Mouse (Mus musculus) embryonic facial prominence, embryonic 11.5 days (tissue): ENCODE data around the gene Pold1. TPM values are rescaled to one million over a fixed set of nuclear protein-coding genes. Genes with fewer than 3 reads are reported as not detected.

Experiments used
- ATAC-seq: fragments of 200-750 bp; cut with Nextera tagmentation; replicated peaks from 2 replicates; pipeline ENCODE4 v1.8.0; 2017; ENCODE audit warnings: low read depth; ENCODE audit not compliant: insufficient number of reproducible peaks, low FRiP score, low TSS enrichment
- DNase-seq: peaks from one replicate; pipeline ENCODE4 v3.0.0-alpha.2; 2015; ENCODE audit warnings: low spot score
- H3K27ac ChIP-seq: fragments of 300-500 bp; sonication (generic); replicated peaks from 2 replicates; pipeline ENCODE4 v1.5.1; 2014; ENCODE audit warnings: mild to moderate bottlenecking, low read depth, low read length, control low read depth
- H3K27me3 ChIP-seq: fragments of 300-500 bp; sonication (generic); 2 replicates; pipeline ENCODE4 v1.6.1; 2014; ENCODE audit warnings: mild to moderate bottlenecking, low read length, moderate library complexity, mixed read lengths; ENCODE audit not compliant: control insufficient read depth, insufficient read depth
- H3K36me3 ChIP-seq: fragments of 300-500 bp; sonication (generic); replicated peaks from 2 replicates; pipeline ENCODE4 v1.6.1; 2014; ENCODE audit warnings: low read depth, mild to moderate bottlenecking, low read length, moderate library complexity, mixed read lengths; ENCODE audit not compliant: control insufficient read depth, insufficient read depth
- H3K4me1 ChIP-seq: fragments of 300-500 bp; sonication (generic); 2 replicates; pipeline ENCODE4 v1.6.1; 2014; ENCODE audit warnings: low read length, mixed read lengths; ENCODE audit not compliant: control insufficient read depth, insufficient read depth
- H3K4me2 ChIP-seq: fragments of 300-500 bp; sonication (generic); 2 replicates; pipeline ENCODE4 v1.6.1; 2014; ENCODE audit warnings: low read depth, mild to moderate bottlenecking, control low read depth, low read length, moderate library complexity
- H3K4me3 ChIP-seq: fragments of 300-500 bp; sonication (generic); 2 replicates; pipeline ENCODE4 v1.5.1; 2014; ENCODE audit warnings: low read depth, low read length, control low read depth
- H3K9ac ChIP-seq: fragments of 300-500 bp; sonication (generic); replicated peaks from 2 replicates; pipeline ENCODE4 v1.6.1; 2014; ENCODE audit warnings: mild to moderate bottlenecking, control low read depth, low read length
- H3K9me3 ChIP-seq: fragments of 300-500 bp; sonication (generic); replicated peaks from 2 replicates; pipeline ENCODE4 v1.6.1; 2016; ENCODE audit warnings: mild to moderate bottlenecking, low read length, inconsistent platforms, mixed read lengths; ENCODE audit not compliant: control insufficient read depth
- WGBS: fragments of 180-500 bp; shearing (Covaris S2); extraction: QIAGEN DNeasy Blood & Tissue Kit; methylation state at CpG from one replicate; pipeline ENCODE4 v1.1.7; 2014; 5-methylcytosine and 5-hydroxymethylcytosine counted together
- polyA plus RNA-seq: library from polyadenylated mRNA; unstranded; fragments of >200 nt; fragmentation: Nextera tagmentation; extraction: Ambion mirVana; gene quantifications from 2 replicates; pipeline ENCODE4 v1.2.1, GENCODE M21; 2014

The Pold1 gene
- polyA plus RNA-seq, 1 experiment from 2014 or later = 56.3 TPM

GRCm38 (mm10) chr7:44507491-44507890, 41.2 kb downstream of the Pold1 start:
- H3K9me3 ChIP-seq = no peaks in the 10 kb centered on the region
- no peaks in the 10 kb centered on the region for H3K4me1 ChIP-seq
- H3K27ac ChIP-seq = no peak overlapping the region
- H3K4me2 ChIP-seq = no peak overlapping the region
- no peak for DNase-seq
- H3K9ac ChIP-seq = no peak overlapping the region
- no peaks in the 10 kb centered on the region for H3K27me3 ChIP-seq
- ATAC-seq = no peak
- H3K36me3 ChIP-seq = no peaks in the 10 kb centered on the region
- no peak overlapping the region for H3K4me3 ChIP-seq

GRCm38 (mm10) chr7:44501563-44502115, 47.0 kb downstream of the Pold1 start:
- H3K27ac ChIP-seq = no peak overlapping the region
- H3K36me3 ChIP-seq = no peaks in the 10 kb centered on the region
- peak; percentile 79 for DNase-seq
- H3K9me3 ChIP-seq = no peaks in the 10 kb centered on the region
- 44% methylated on average over 5 of the region's 5 CpGs for WGBS
- no peaks in the 10 kb centered on the region for H3K27me3 ChIP-seq
- H3K9ac ChIP-seq = no peak overlapping the region
- ATAC-seq = no peak
- no peaks in the 10 kb centered on the region for H3K4me1 ChIP-seq
- H3K4me3 ChIP-seq = no peak overlapping the region
- H3K4me2 ChIP-seq = no peak overlapping the region

- Histone ChIP-seq H3K27ac (no peak overlapping the region), H3K9me3 (no peaks in the 10 kb centered on the region), H3K9ac (no peak overlapping the region), H3K36me3 (no peaks in the 10 kb centered on the region), H3K4me1 (no peaks in the 10 kb centered on the region), H3K4me3 (no peak overlapping the region), H3K27me3 (no peaks in the 10 kb centered on the region), H3K4me2 (no peak overlapping the region)
- WGBS = 55% methylated on average over 20 of the region's 20 CpGs
- no peak for DNase-seq
- no peak for ATAC-seq
These were observed 48.6 kb downstream of the Pold1 start for GRCm38 (mm10) chr7:44500046-44500445.

GRCm38 (mm10) chr7:44498922-44499321, 49.7 kb downstream of the Pold1 start:
- DNase-seq (no peak), ATAC-seq (no peak)
- H3K4me2 ChIP-seq = no peak overlapping the region
- H3K9ac ChIP-seq = no peak overlapping the region
- no peaks in the 10 kb centered on the region for H3K36me3 ChIP-seq
- 63% methylated on average over 1 of the region's 1 CpGs for WGBS
- no peak overlapping the region for H3K27ac ChIP-seq
- H3K4me1 ChIP-seq = no peaks in the 10 kb centered on the region; the same call in 1 of the 2 replicates
- no peaks in the 10 kb centered on the region for H3K9me3 ChIP-seq
- H3K4me3 ChIP-seq = no peak overlapping the region
- no peaks in the 10 kb centered on the region for H3K27me3 ChIP-seq

- DNase-seq (no peak), ATAC-seq (no peak)
- H3K9me3 ChIP-seq = no peaks in the 10 kb centered on the region
- WGBS = 85% methylated on average over 10 of the region's 10 CpGs
- no peak overlapping the region for H3K27ac ChIP-seq
- H3K4me3 ChIP-seq = peak overlapping the region; percentile 77
- H3K4me2 ChIP-seq = peak overlapping the region; percentile 90
- no peaks in the 10 kb centered on the region for H3K27me3 ChIP-seq
- no peaks in the 10 kb centered on the region; the same call in 1 of the 2 replicates for H3K4me1 ChIP-seq
- peak overlapping the region; percentile 90 for H3K9ac ChIP-seq
- H3K36me3 ChIP-seq = no peaks in the 10 kb centered on the region
These were observed 51.1 kb downstream of the Pold1 start for GRCm38 (mm10) chr7:44497361-44498055.

- no peak for ATAC-seq
- Histone ChIP-seq H3K27ac (peak overlapping the region; percentile 84), H3K9ac (peak overlapping the region; percentile 90), H3K9me3 (no peaks in the 10 kb centered on the region), H3K4me2 (peak overlapping the region; percentile 90), H3K4me3 (peak overlapping the region; percentile 77), H3K27me3 (no peaks in the 10 kb centered on the region), H3K4me1 (no peaks in the 10 kb centered on the region; the same call in 1 of the 2 replicates), H3K36me3 (no peaks in the 10 kb centered on the region)
- under 1% methylated on average over 26 of the region's 26 CpGs for WGBS
- no peak for DNase-seq
These were observed 51.9 kb downstream of the Pold1 start for GRCm38 (mm10) chr7:44496771-44497109.

- Histone ChIP-seq H3K9ac (peak within 1 kb of the TSS; percentile 91), H3K4me2 (peak within 1 kb of the TSS; percentile 90), H3K27ac (peak within 1 kb of the TSS; percentile 93), H3K4me3 (peak within 1 kb of the TSS; percentile 77), H3K4me1 (no peaks in the 10 kb centered on the region; the same call in 1 of the 2 replicates), H3K27me3 (no peaks in the 10 kb centered on the region), H3K9me3 (no peaks in the 10 kb centered on the region), H3K36me3 (peaks cover 2% of the 10 kb centered on the region; the same call in 1 of the 2 replicates)
- WGBS = under 1% methylated on average over 58 of the region's 58 CpGs
- ATAC-seq = peak; percentile 92
- peak; percentile 99 for DNase-seq
These were observed 52.5 kb downstream of the Pold1 start, which contains the start of the genes Emc10 and Fam71e1 for GRCm38 (mm10) chr7:44495992-44496770. TSS of gene Emc10 (minus strand) at chr7:44496529. TSS of gene Fam71e1 (plus strand) at chr7:44496581.
